Mouse (Mus musculus): ENCODE data around the gene Herc4.

DNA sequence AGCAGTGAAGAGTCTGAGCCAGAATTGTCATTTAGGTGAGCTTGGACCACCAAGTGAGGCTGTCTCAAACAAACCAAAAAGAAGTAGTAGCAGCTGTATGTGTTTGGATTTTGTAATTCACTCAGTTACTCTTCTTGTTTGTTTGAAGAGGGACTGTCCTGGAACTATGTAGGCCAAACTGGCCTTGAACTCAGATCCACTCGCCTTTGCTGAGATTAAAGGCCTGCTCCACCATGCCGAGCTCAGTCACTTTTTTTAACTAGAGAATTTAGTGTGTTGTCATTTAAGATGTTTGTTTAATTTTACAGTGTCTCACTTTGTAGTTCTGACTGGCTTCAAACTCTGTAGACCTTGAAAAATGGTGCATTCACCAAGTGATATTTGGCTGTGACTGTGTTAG is 24.3 kb downstream of the Herc4 start:
- TF ChIP-seq POLR2A (IDR thresholded peaks at IDR 0.05; ENCODE audit: control insufficient read depth, extremely low read depth, insufficient read depth, low read length, poor library complexity) (no peak), CTCF (IDR thresholded peaks at IDR 0.05; ENCODE audit: borderline replicate concordance, control insufficient read depth, extremely low read depth, insufficient read depth, low read length, poor library complexity) (no peak)

Data from thymus, adult 2 months (tissue).